Mouse (Mus musculus): Measurements from ENCODE around the gene Shh. TPM values are rescaled to one million over a fixed set of nuclear protein-coding genes. Genes with fewer than 3 reads are reported as not detected.
A peak's percentile ranks its signal among the peaks of the same experiment; 100 is the strongest.

The Shh gene
- polyA plus RNA-seq, 1 experiment from 2014 or later: 1.2 TPM

GRCm38 (mm10) chr5:28462741-28463590 is 4.1 kb downstream of the Shh start:
- Histone ChIP-seq H3K4me3 (ENCODE audit: low read depth, low read length) (no peak overlapping the region), H3K36me3 (ENCODE audit: control insufficient read depth, insufficient read depth, low read length) (no peaks in the 10 kb centered on the region), H3K4me2 (ENCODE audit: low read depth, severe bottlenecking) (no peak overlapping the region), H3K27ac (replicated peaks; ENCODE audit: low read depth, low read length) (no peak overlapping the region), H3K9me3 (ENCODE audit: control insufficient read depth, low read length) (no peaks in the 10 kb centered on the region), H3K9ac (ENCODE audit: low read length) (no peak overlapping the region), H3K4me1 (ENCODE audit: control insufficient read depth, insufficient read depth, low read length) (peaks cover 22% of the 10 kb centered on the region), H3K27me3 (ENCODE audit: control insufficient read depth, insufficient read depth, low read length) (peaks cover 99% of the 10 kb centered on the region)
- ATAC-seq (ENCODE audit: insufficient number of reproducible peaks, low FRiP score, low TSS enrichment, low read depth) (no peak), DNase-seq (ENCODE audit: low spot score) (no peak)
- WGBS: 2% methylated on average over 33 of the region's 33 CpGs

- H3K4me2 ChIP-seq (ENCODE audit: low read depth, severe bottlenecking): no peak overlapping the region
- WGBS: 11% methylated on average over 11 of the region's 11 CpGs
- H3K27ac ChIP-seq (replicated peaks; ENCODE audit: low read depth, low read length): no peak overlapping the region
- DNase-seq (ENCODE audit: low spot score) (no peak), ATAC-seq (ENCODE audit: insufficient number of reproducible peaks, low FRiP score, low TSS enrichment, low read depth) (no peak)
- no peaks in the 10 kb centered on the region for H3K36me3 ChIP-seq (ENCODE audit: control insufficient read depth, insufficient read depth, low read length)
- H3K9ac ChIP-seq (ENCODE audit: low read length): no peak overlapping the region
- H3K9me3 ChIP-seq (ENCODE audit: control insufficient read depth, low read length): no peaks in the 10 kb centered on the region
- H3K4me3 ChIP-seq (ENCODE audit: low read depth, low read length): no peak overlapping the region
- H3K27me3 ChIP-seq (ENCODE audit: control insufficient read depth, insufficient read depth, low read length): peaks cover 91% of the 10 kb centered on the region
- peaks cover 21% of the 10 kb centered on the region for H3K4me1 ChIP-seq (ENCODE audit: control insufficient read depth, insufficient read depth, low read length)
Observed at GRCm38 (mm10) chr5:28461376-28461775, 5.7 kb downstream of the Shh start.

GRCm38 (mm10) chr5:28460556-28461350 is 6.3 kb downstream of the Shh start:
- no peak overlapping the region for H3K27ac ChIP-seq (replicated peaks; ENCODE audit: low read depth, low read length)
- WGBS: 1% methylated on average over 17 of the region's 17 CpGs
- ATAC-seq (ENCODE audit: insufficient number of reproducible peaks, low FRiP score, low TSS enrichment, low read depth): no peak
- H3K4me3 ChIP-seq (ENCODE audit: low read depth, low read length): no peak overlapping the region
- no peak overlapping the region for H3K9ac ChIP-seq (ENCODE audit: low read length)
- no peaks in the 10 kb centered on the region for H3K9me3 ChIP-seq (ENCODE audit: control insufficient read depth, low read length)
- peak overlapping the region; percentile 24; the same call in 1 of the 2 replicates for H3K4me2 ChIP-seq (ENCODE audit: low read depth, severe bottlenecking)
- DNase-seq (ENCODE audit: low spot score): peak; percentile 54
- peaks cover 90% of the 10 kb centered on the region for H3K27me3 ChIP-seq (ENCODE audit: control insufficient read depth, insufficient read depth, low read length)
- H3K36me3 ChIP-seq (ENCODE audit: control insufficient read depth, insufficient read depth, low read length): no peaks in the 10 kb centered on the region
- peaks cover 20% of the 10 kb centered on the region for H3K4me1 ChIP-seq (ENCODE audit: control insufficient read depth, insufficient read depth, low read length)

GRCm38 (mm10) chr5:28459456-28460225 is 7.4 kb downstream of the Shh start:
- no peaks in the 10 kb centered on the region for H3K36me3 ChIP-seq (ENCODE audit: control insufficient read depth, insufficient read depth, low read length)
- H3K9me3 ChIP-seq (ENCODE audit: control insufficient read depth, low read length): no peaks in the 10 kb centered on the region
- ATAC-seq (ENCODE audit: insufficient number of reproducible peaks, low FRiP score, low TSS enrichment, low read depth) (no peak), DNase-seq (ENCODE audit: low spot score) (peak; percentile 56)
- peaks cover 15% of the 10 kb centered on the region; the same call in 1 of the 2 replicates for H3K4me1 ChIP-seq (ENCODE audit: control insufficient read depth, insufficient read depth, low read length)
- peak overlapping the region; percentile 12; the same call in 1 of the 2 replicates for H3K4me2 ChIP-seq (ENCODE audit: low read depth, severe bottlenecking)
- peaks cover 79% of the 10 kb centered on the region for H3K27me3 ChIP-seq (ENCODE audit: control insufficient read depth, insufficient read depth, low read length)
- no peak overlapping the region for H3K27ac ChIP-seq (replicated peaks; ENCODE audit: low read depth, low read length)
- H3K9ac ChIP-seq (ENCODE audit: low read length): no peak overlapping the region
- no peak overlapping the region for H3K4me3 ChIP-seq (ENCODE audit: low read depth, low read length)
- WGBS: under 1% methylated on average over 41 of the region's 41 CpGs

GRCm38 (mm10) chr5:28458821-28459240 is 8.2 kb downstream of the Shh start:
- Histone ChIP-seq H3K27ac (replicated peaks; ENCODE audit: low read depth, low read length) (no peak overlapping the region), H3K9ac (ENCODE audit: low read length) (no peak overlapping the region), H3K4me2 (ENCODE audit: low read depth, severe bottlenecking) (peak overlapping the region; percentile 12; the same call in 1 of the 2 replicates), H3K36me3 (ENCODE audit: control insufficient read depth, insufficient read depth, low read length) (no peaks in the 10 kb centered on the region), H3K9me3 (ENCODE audit: control insufficient read depth, low read length) (no peaks in the 10 kb centered on the region), H3K4me3 (ENCODE audit: low read depth, low read length) (no peak overlapping the region; the same call in 1 of the 2 replicates), H3K4me1 (ENCODE audit: control insufficient read depth, insufficient read depth, low read length) (peaks cover 14% of the 10 kb centered on the region; the same call in 1 of the 2 replicates), H3K27me3 (ENCODE audit: control insufficient read depth, insufficient read depth, low read length) (peaks cover 73% of the 10 kb centered on the region)
- WGBS: 0% methylated on average over 27 of the region's 27 CpGs
- ATAC-seq (ENCODE audit: insufficient number of reproducible peaks, low FRiP score, low TSS enrichment, low read depth): no peak
- peak; percentile 51 for DNase-seq (ENCODE audit: low spot score)

- no peaks in the 10 kb centered on the region for H3K9me3 ChIP-seq (ENCODE audit: control insufficient read depth, low read length)
- no peaks in the 10 kb centered on the region for H3K36me3 ChIP-seq (ENCODE audit: control insufficient read depth, insufficient read depth, low read length)
- H3K27me3 ChIP-seq (ENCODE audit: control insufficient read depth, insufficient read depth, low read length): peaks cover 65% of the 10 kb centered on the region
- ATAC-seq (ENCODE audit: insufficient number of reproducible peaks, low FRiP score, low TSS enrichment, low read depth) (peak; percentile 51; the same call in 1 of the 2 replicates), DNase-seq (ENCODE audit: low spot score) (peak; percentile 52)
- under 1% methylated on average over 90 of the region's 95 CpGs for WGBS
- H3K9ac ChIP-seq (ENCODE audit: low read length): no peak overlapping the region
- H3K4me3 ChIP-seq (ENCODE audit: low read depth, low read length): peak overlapping the region; percentile 22
- peak overlapping the region; percentile 48 for H3K4me2 ChIP-seq (ENCODE audit: low read depth, severe bottlenecking)
- no peak overlapping the region for H3K27ac ChIP-seq (replicated peaks; ENCODE audit: low read depth, low read length)
- H3K4me1 ChIP-seq (ENCODE audit: control insufficient read depth, insufficient read depth, low read length): peaks cover 14% of the 10 kb centered on the region; the same call in 1 of the 2 replicates
Observed at GRCm38 (mm10) chr5:28457921-28458641, 9.0 kb downstream of the Shh start.

- no peak for DNase-seq (ENCODE audit: low spot score)
- Histone ChIP-seq H3K36me3 (ENCODE audit: control insufficient read depth, insufficient read depth, low read length) (no peaks in the 10 kb centered on the region), H3K4me3 (ENCODE audit: low read depth, low read length) (no peak overlapping the region), H3K4me1 (ENCODE audit: control insufficient read depth, insufficient read depth, low read length) (peaks cover 14% of the 10 kb centered on the region; the same call in 1 of the 2 replicates), H3K4me2 (ENCODE audit: low read depth, severe bottlenecking) (no peak overlapping the region), H3K27ac (replicated peaks; ENCODE audit: low read depth, low read length) (no peak overlapping the region), H3K27me3 (ENCODE audit: control insufficient read depth, insufficient read depth, low read length) (peaks cover 48% of the 10 kb centered on the region), H3K9ac (ENCODE audit: low read length) (no peak overlapping the region), H3K9me3 (ENCODE audit: control insufficient read depth, low read length) (no peaks in the 10 kb centered on the region)
- no peak for ATAC-seq (ENCODE audit: insufficient number of reproducible peaks, low FRiP score, low TSS enrichment, low read depth)
- WGBS: 75% methylated on average over 1 of the region's 1 CpGs
Observed at GRCm38 (mm10) chr5:28456366-28456765, 10.7 kb downstream of the Shh start.

Data from limb, embryonic 11.5 days (tissue).